Mouse (Mus musculus): ENCODE data around the gene Slc25a35.
"Not testable (repeated sequence)": the region's sequence is repeated elsewhere in the genome, so short reads cannot be mapped to it uniquely, and the experiment has no call there.

Gene Slc25a35

GRCm38 (mm10) chr11:68962159-68962558 lies 5.8 kb upstream of the Slc25a35 start:
- not testable (repeated sequence) for DNase-seq (ENCODE audit: low spot score)

- no peak for DNase-seq (ENCODE audit: low spot score)
Observed at GRCm38 (mm10) chr11:68963405-68963804, 4.5 kb upstream of the Slc25a35 start.

DNA sequence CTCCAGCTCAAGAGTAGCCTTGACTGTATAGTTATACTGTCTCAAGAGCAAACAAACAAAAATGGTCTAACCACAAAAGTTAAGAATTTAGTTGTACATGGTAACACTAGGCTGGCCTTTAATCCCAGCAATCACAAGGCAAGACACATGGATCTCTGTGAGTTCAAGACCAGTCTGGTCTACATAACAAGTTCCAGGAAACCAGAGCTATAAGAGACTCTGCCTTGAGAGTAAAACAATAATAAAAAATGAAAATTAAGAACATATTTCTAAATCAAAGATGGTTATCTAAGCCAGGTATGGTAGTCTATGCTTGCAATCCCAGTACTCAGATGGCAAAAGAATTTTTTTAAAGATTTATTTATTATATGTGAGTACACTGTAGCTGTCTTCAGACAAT lies 2.9 kb upstream of the Slc25a35 start:
- DNase-seq (ENCODE audit: low spot score), result no peak

GRCm38 (mm10) chr11:68965845-68966244 lies 2.1 kb upstream of the Slc25a35 start:
- peak; percentile 78 for DNase-seq (ENCODE audit: low spot score)

- no peak for DNase-seq (ENCODE audit: low spot score)
Observed at GRCm38 (mm10) chr11:68966554-68966953, 1.4 kb upstream of the Slc25a35 start.

GRCm38 (mm10) chr11:68968752-68969151 lies 821 bp downstream of the Slc25a35 start:
- no peak for DNase-seq (ENCODE audit: low spot score)

DNA sequence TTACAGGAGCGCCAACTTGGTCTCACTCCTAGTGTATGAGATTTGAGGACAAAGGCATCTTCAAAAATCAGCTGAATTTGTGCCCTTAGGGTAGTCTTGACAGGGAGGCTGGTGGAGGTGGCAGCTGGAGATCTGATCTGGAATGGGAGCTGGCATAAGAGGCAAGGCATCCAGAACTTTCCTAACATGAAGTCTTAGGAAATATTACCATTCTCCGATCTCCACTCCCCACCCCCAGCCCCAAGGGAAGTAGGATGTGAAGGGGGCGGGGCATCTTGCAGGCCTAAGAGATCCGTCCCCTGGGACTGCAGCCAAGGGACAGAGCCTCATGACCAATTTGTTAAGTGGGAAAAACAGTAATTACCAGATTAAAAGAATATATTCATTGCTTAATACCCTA lies 2.3 kb downstream of the Slc25a35 start:
- DNase-seq (ENCODE audit: low spot score), result no peak

DNA sequence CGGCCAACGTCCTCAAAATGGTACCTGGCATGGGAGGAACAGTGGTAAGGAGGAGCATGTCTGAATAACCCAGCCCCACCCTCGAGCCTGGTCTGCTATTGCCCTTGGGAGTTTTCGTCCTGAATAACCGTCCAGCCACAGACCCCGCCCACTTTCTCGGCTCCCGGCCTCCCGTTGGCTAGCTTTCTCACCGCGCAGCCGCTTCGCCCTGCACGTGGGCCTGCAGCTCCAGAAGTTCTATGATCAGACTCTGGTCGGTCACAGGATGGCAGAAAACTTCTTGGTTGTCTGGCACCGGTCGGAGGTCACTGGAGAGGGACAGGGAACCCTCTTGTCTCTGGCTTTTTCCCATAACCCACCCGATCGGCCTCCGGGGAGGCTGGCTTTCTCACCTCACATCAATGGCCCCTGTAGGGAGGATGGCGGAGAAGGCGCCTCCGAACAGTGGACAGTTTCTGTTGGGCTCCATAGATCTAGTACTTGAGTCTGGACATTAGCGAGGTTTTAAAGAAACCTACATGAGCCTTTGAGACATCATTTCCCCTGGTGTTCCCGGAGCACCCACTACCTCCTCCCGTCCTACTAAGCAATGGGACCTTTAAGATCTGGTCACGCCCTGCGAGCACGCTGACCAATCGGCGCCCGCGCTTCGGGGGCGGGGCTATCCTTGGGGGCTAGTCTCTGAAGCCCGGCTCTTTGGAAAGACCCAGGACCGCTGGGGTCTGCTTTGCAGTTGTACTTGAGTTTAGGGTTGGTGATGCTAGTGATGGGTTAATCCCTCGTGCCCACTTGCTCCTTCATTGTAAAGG lies 5.5 kb downstream of the Slc25a35 start:
- peak; percentile 66 for DNase-seq (ENCODE audit: low spot score)

GRCm38 (mm10) chr11:68974059-68974450 lies 6.1 kb downstream of the Slc25a35 start:
- DNase-seq (ENCODE audit: low spot score), result no peak

DNA sequence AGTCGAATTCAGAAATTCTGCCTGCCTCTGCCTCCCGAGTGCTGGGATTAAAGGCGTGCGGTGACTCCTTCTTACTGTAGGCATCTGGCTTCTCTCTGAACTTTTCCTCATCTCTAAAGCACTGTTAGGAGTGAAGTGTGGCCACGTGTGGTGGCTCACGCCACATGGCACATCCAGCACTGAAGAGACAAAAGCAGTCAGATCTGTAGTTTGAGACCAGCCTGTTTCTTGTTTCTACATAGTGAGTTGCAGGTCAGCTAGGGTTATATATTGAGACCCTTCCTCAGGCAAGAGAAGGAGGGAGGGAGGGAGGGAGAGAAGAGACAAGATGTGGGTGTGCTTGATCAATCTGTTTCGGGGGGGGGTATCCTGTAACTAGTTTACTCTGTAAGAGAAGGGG lies 7.2 kb downstream of the Slc25a35 start, which contains the start of gene Rangrf:
Gene Rangrf, minus strand, starts transcription at position 101 of the 400 bp plus-strand sequence.
- DNase-seq (ENCODE audit: low spot score), result no peak

- no peak for DNase-seq (ENCODE audit: low spot score)
Observed at GRCm38 (mm10) chr11:68975601-68976000, 7.7 kb downstream of the Slc25a35 start.

- no peak for DNase-seq (ENCODE audit: low spot score)
Observed at GRCm38 (mm10) chr11:68979320-68979733, 11.4 kb downstream of the Slc25a35 start.

- no peak for DNase-seq (ENCODE audit: low spot score)
Observed at GRCm38 (mm10) chr11:68980919-68981318, 13.0 kb downstream of the Slc25a35 start.

GRCm38 (mm10) chr11:68982639-68983369 lies 14.9 kb downstream of the Slc25a35 start:
- DNase-seq (ENCODE audit: low spot score), result peak; percentile 62

DNA sequence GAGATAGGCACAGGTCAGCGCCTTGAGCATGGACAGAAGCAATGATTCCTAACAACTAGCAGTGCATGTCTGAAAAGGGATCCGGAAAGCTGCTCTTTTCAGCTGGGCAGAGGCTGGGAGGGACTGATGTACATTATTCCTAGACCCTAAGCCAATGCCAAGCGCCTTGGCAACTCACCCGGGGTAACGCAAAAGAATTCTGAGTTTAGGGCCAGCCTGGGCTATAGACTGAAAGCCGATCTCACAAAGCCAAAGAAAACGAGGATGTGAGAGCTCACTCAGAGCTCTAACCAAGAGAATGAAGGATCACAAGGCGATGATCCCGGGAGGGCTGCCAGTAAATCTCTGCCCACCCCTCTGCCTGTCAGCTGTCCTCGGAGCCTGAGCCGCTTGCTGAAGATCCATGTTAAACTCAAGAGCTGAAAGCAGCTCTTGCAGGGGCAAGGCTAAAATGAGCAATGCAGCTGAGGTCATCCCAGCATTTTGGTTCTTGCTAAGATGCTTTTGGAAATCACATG lies 19.5 kb downstream of the Slc25a35 start:
- DNase-seq (ENCODE audit: low spot score), result no peak

DNA sequence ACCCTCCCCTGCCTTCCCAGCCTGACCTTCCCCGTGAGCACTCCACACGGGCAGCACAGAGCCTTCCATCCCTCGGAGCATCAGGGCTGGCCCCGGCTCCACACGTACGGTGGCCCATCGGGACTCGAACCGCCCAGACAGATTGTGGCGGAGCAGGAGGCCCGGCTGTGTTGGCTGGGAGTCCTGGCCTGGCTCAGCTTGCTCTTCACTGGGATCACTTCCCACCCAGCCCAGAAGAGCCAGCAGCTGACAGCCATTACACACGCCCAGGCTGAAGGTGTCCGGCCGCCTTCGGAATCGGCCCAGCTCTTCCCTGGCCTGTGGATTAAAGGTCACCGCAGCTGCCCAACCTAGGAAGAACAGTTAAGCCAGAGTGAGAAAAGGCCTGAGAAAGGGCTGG lies 20.4 kb downstream of the Slc25a35 start:
- DNase-seq (ENCODE audit: low spot score), result no peak

DNA sequence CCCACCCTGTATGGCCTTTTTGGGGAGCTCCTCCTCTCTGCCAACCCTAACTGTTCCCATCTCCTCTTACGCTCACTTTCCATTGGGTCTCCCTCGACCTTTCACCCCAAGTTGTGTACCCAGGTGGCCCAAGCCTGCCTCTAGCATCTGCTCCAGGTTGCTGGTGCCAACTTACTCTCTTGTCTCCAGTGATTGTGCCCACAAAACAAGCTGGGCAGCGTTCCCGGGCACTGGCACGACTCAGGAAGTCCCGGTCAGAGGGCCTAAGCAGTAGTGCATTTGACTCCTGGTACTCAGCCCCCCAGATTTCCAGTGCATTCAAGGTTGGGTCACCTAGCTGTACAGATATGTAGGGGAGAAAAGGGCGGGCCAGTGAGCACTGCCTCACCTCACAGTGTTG lies 25.2 kb downstream of the Slc25a35 start:
- no peak for DNase-seq (ENCODE audit: low spot score)

- no peak for DNase-seq (ENCODE audit: low spot score)
Observed at GRCm38 (mm10) chr11:68994377-68994776, 26.4 kb downstream of the Slc25a35 start.

- no peak for DNase-seq (ENCODE audit: low spot score)
Observed at GRCm38 (mm10) chr11:68997080-68997479, 29.1 kb downstream of the Slc25a35 start.

DNA sequence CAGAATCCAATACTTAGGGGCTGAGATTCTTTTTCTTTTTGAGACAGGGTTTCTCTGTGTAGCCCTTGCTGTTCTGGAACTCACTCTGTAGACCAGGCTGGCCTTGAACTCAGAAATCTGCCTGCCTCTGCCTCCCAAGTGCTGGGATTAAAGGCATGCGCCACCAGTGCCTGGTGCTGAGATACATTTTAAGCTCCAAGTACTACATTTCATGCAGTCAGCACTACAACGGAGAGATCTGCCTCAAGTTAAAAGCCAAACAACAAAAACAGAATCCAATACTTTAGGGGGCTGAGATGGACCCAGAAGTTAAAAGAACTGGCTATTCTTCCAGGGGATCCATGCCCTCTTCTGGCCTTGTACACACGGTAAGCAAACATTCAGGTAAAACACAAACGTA lies 34.9 kb downstream of the Slc25a35 start:
- DNase-seq (ENCODE audit: low spot score), result not testable (repeated sequence)

- no peak for DNase-seq (ENCODE audit: low spot score)
Observed at GRCm38 (mm10) chr11:69003592-69003991, 35.7 kb downstream of the Slc25a35 start.

GRCm38 (mm10) chr11:69005193-69005592 lies 37.3 kb downstream of the Slc25a35 start:
- DNase-seq (ENCODE audit: low spot score), result no peak

- not testable (repeated sequence) for DNase-seq (ENCODE audit: low spot score)
Observed at GRCm38 (mm10) chr11:69006575-69006974, 38.6 kb downstream of the Slc25a35 start.

Measured in T-cell, adult 2 months (primary cell).